Mouse (Mus musculus): ENCODE measurements around the gene 9030025P20Rik.
"Not testable (repeated sequence)": the region's sequence is repeated elsewhere in the genome, so short reads cannot be mapped to it uniquely, and the experiment has no call there.

The 9030025P20Rik gene

GRCm38 (mm10) chr17:14990116-14990702 is 11.9 kb downstream of the 9030025P20Rik start:
- DNase-seq (ENCODE audit: low read depth, low spot score): not testable (repeated sequence)

- not testable (repeated sequence) for DNase-seq (ENCODE audit: low read depth, low spot score)
Observed at GRCm38 (mm10) chr17:14992522-14993138, 14.4 kb downstream of the 9030025P20Rik start.

GRCm38 (mm10) chr17:14993139-14993832 is 15.0 kb downstream of the 9030025P20Rik start:
- not testable (repeated sequence) for DNase-seq (ENCODE audit: low read depth, low spot score)

- DNase-seq (ENCODE audit: low read depth, low spot score): not testable (repeated sequence)
Observed at GRCm38 (mm10) chr17:14994140-14994539, 15.9 kb downstream of the 9030025P20Rik start.

GRCm38 (mm10) chr17:15000047-15000446 is 21.8 kb downstream of the 9030025P20Rik start:
- DNase-seq (ENCODE audit: low read depth, low spot score): not testable (repeated sequence)

GRCm38 (mm10) chr17:15009088-15009487 is 30.8 kb downstream of the 9030025P20Rik start:
- DNase-seq (ENCODE audit: low read depth, low spot score): not testable (repeated sequence)

- not testable (repeated sequence) for DNase-seq (ENCODE audit: low read depth, low spot score)
Observed at GRCm38 (mm10) chr17:15009706-15010413, 31.6 kb downstream of the 9030025P20Rik start, which contains the start of gene Gm3435. Gene Gm3435, plus strand, starts transcription at chr17:15010176.

GRCm38 (mm10) chr17:15021503-15022220 is 43.4 kb downstream of the 9030025P20Rik start:
- DNase-seq (ENCODE audit: low read depth, low spot score): not testable (repeated sequence)

- DNase-seq (ENCODE audit: low read depth, low spot score): not testable (repeated sequence)
Observed at GRCm38 (mm10) chr17:15023878-15024492, 45.7 kb downstream of the 9030025P20Rik start.

- not testable (repeated sequence) for DNase-seq (ENCODE audit: low read depth, low spot score)
Observed at GRCm38 (mm10) chr17:15024502-15025193, 46.4 kb downstream of the 9030025P20Rik start.

GRCm38 (mm10) chr17:15025513-15025912 is 47.2 kb downstream of the 9030025P20Rik start:
- not testable (repeated sequence) for DNase-seq (ENCODE audit: low read depth, low spot score)

GRCm38 (mm10) chr17:15031414-15031813 is 53.1 kb downstream of the 9030025P20Rik start:
- DNase-seq (ENCODE audit: low read depth, low spot score): not testable (repeated sequence)

GRCm38 (mm10) chr17:15040455-15040854 is 62.2 kb downstream of the 9030025P20Rik start:
- DNase-seq (ENCODE audit: low read depth, low spot score): not testable (repeated sequence)

Measured in c-Kit-negative CD71-positive TER-119-positive erythroid progenitor cells, embryonic 14.5 days (primary cell).